8 mouse cellular contexts compared by ENCODE assay signal in genomic region chr2:164856309-164857100, GRCm38 (mm10). TPM values are rescaled to one million over a fixed set of nuclear protein-coding genes. Genes with fewer than 3 reads are reported as not detected.
DNase-seq lines count a peak whose midpoint lies in the region; ATAC-seq lines count a peak whose summit lies in the region.

No protein-coding gene starts in this region.

- 0 out of 2 replicates have a peak, but pooled peaks have one; percentile 26 for ATAC-seq in cerebellum, adult (ENCODE audit: insufficient number of reproducible peaks, low FRiP score, low TSS enrichment)
- ATAC-seq in embryonic facial prominence, embryonic 13.5 days (ENCODE audit: insufficient number of reproducible peaks, insufficient read depth, low FRiP score, low TSS enrichment, low read depth), result no peak
- peak; percentile 56 for ATAC-seq in midbrain, embryonic 11.5 days (ENCODE audit: low FRiP score)
- no peak for ATAC-seq in erythroid progenitor cell, adult 5-6 weeks (replicated peaks; ENCODE audit: low FRiP score, poor library complexity, severe bottlenecking)

- H3K4me2 ChIP-seq in embryonic facial prominence, embryonic 13.5 days, result peak overlapping the region; percentile 96
- H3K4me2 ChIP-seq in midbrain, embryonic 11.5 days, result peak overlapping the region; percentile 82

- peaks cover 37% of the 10 kb centered on the region for H3K4me1 ChIP-seq in embryonic facial prominence, embryonic 13.5 days
- H3K4me1 ChIP-seq in midbrain, embryonic 11.5 days (ENCODE audit: control insufficient read depth, insufficient read depth, low read length), result peaks cover 9% of the 10 kb centered on the region

- peak overlapping the region; percentile 56 for H3K4me3 ChIP-seq in embryonic facial prominence, embryonic 13.5 days
- H3K4me3 ChIP-seq in midbrain, embryonic 11.5 days (ENCODE audit: low read depth, low read length), result peak overlapping the region; percentile 47

- H3K27me3 ChIP-seq in embryonic facial prominence, embryonic 13.5 days, result peaks cover 42% of the 10 kb centered on the region
- H3K27me3 ChIP-seq in midbrain, embryonic 11.5 days (ENCODE audit: control insufficient read depth, insufficient read depth, low read length), result peaks cover 2% of the 10 kb centered on the region; the same call in 1 of the 2 replicates

- no peaks in the 10 kb centered on the region for H3K9me3 ChIP-seq in embryonic facial prominence, embryonic 13.5 days
- H3K9me3 ChIP-seq in midbrain, embryonic 11.5 days (ENCODE audit: control insufficient read depth, low read length), result no peaks in the 10 kb centered on the region

- WGBS in embryonic facial prominence, embryonic 13.5 days, result under 1% methylated on average over 42 of the region's 42 CpGs
- WGBS in midbrain, embryonic 11.5 days, result under 1% methylated on average over 42 of the region's 42 CpGs

- H3K36me3 ChIP-seq in embryonic facial prominence, embryonic 13.5 days, result peaks cover 17% of the 10 kb centered on the region
- no peaks in the 10 kb centered on the region for H3K36me3 ChIP-seq in midbrain, embryonic 11.5 days (ENCODE audit: control insufficient read depth, insufficient read depth, low read length)

- peak overlapping the region; percentile 71 for H3K9ac ChIP-seq in embryonic facial prominence, embryonic 13.5 days
- peak overlapping the region; percentile 55 for H3K9ac ChIP-seq in midbrain, embryonic 11.5 days (ENCODE audit: low read length)

- DNase-seq in cerebellum, postnatal 4 days (ENCODE audit: low spot score in 2 of 2), result no peak
- peak; percentile 45 for DNase-seq in CD4-positive helper T cell, adult 2 months (ENCODE audit: low read depth, low spot score)
- peak; percentile 56 for DNase-seq in induced T-regulatory cell, adult 2 months (ENCODE audit: low read depth)
- no peak for DNase-seq in midbrain, embryonic 11.5 days (ENCODE audit: low spot score, missing footprints)
- DNase-seq in testis, postnatal 14 days (ENCODE audit: low spot score), result no peak

- H3K27ac ChIP-seq in embryonic facial prominence, embryonic 13.5 days, result peak overlapping the region; percentile 88
- H3K27ac ChIP-seq in midbrain, embryonic 11.5 days (ENCODE audit: low read depth, low read length), result no peak overlapping the region; the same call in 1 of the 2 replicates

RNA-seq across cellular contexts. Expression of gene Pltp, which starts 1.0 kb away (rescaled TPM):
- 67.4 and 69.8 TPM in 2 replicates for polyA plus RNA-seq in embryonic facial prominence, embryonic 13.5 days (2015; fragmentation: Nextera tagmentation; extraction: Ambion mirVana)
- polyA plus RNA-seq in midbrain, embryonic 11.5 days (2014; fragmentation: Nextera tagmentation; extraction: Ambion mirVana), result 91.8 and 97.3 TPM in 2 replicates
- total RNA-seq in erythroid progenitor cell, adult 5-6 weeks (2015; ENCODE audit: low replicate concordance), result 1.3 and 5.0 TPM in 2 replicates
- total RNA-seq in erythroid progenitor cell, adult 5-6 weeks (2017; ENCODE audit: low replicate concordance), result 0.23 TPM in 1 of 2 replicates, not detected in the other

RNA-seq across cellular contexts. Expression of gene Pcif1, which starts 22.6 kb away (rescaled TPM):
- polyA plus RNA-seq in embryonic facial prominence, embryonic 13.5 days (2015; fragmentation: Nextera tagmentation; extraction: Ambion mirVana), result 78.4 and 78.8 TPM in 2 replicates
- polyA plus RNA-seq in midbrain, embryonic 11.5 days (2014; fragmentation: Nextera tagmentation; extraction: Ambion mirVana), result 62.0 and 65.7 TPM in 2 replicates
- 57.7 and 71.3 TPM in 2 replicates for total RNA-seq in erythroid progenitor cell, adult 5-6 weeks (2015; ENCODE audit: low replicate concordance)
- 36.3 and 42.7 TPM in 2 replicates for total RNA-seq in erythroid progenitor cell, adult 5-6 weeks (2017; ENCODE audit: low replicate concordance)

RNA-seq across cellular contexts. Expression of gene Neurl2, which starts 23.2 kb away (rescaled TPM):
- polyA plus RNA-seq in embryonic facial prominence, embryonic 13.5 days (2015; fragmentation: Nextera tagmentation; extraction: Ambion mirVana), result 8.4 and 9.0 TPM in 2 replicates
- 3.8 and 4.5 TPM in 2 replicates for polyA plus RNA-seq in midbrain, embryonic 11.5 days (2014; fragmentation: Nextera tagmentation; extraction: Ambion mirVana)
- total RNA-seq in erythroid progenitor cell, adult 5-6 weeks (2015; ENCODE audit: low replicate concordance), result not detected in 2 replicates
- total RNA-seq in erythroid progenitor cell, adult 5-6 weeks (2017; ENCODE audit: low replicate concordance), result 1.2 TPM in 1 of 2 replicates, not detected in the other

RNA-seq across cellular contexts. Expression of gene Ctsa, which starts 23.8 kb away (rescaled TPM):
- 129 and 139 TPM in 2 replicates for polyA plus RNA-seq in embryonic facial prominence, embryonic 13.5 days (2015; fragmentation: Nextera tagmentation; extraction: Ambion mirVana)
- 84.8 and 89.7 TPM in 2 replicates for polyA plus RNA-seq in midbrain, embryonic 11.5 days (2014; fragmentation: Nextera tagmentation; extraction: Ambion mirVana)
- total RNA-seq in erythroid progenitor cell, adult 5-6 weeks (2015; ENCODE audit: low replicate concordance), result 34.0 and 35.3 TPM in 2 replicates
- 38.9 and 43.0 TPM in 2 replicates for total RNA-seq in erythroid progenitor cell, adult 5-6 weeks (2017; ENCODE audit: low replicate concordance)

RNA-seq across cellular contexts. Expression of gene Spata25, which starts 28.2 kb away (rescaled TPM):
- not detected in 2 replicates for polyA plus RNA-seq in embryonic facial prominence, embryonic 13.5 days (2015; fragmentation: Nextera tagmentation; extraction: Ambion mirVana)
- not detected in 2 replicates for polyA plus RNA-seq in midbrain, embryonic 11.5 days (2014; fragmentation: Nextera tagmentation; extraction: Ambion mirVana)
- total RNA-seq in erythroid progenitor cell, adult 5-6 weeks (2015; ENCODE audit: low replicate concordance), result not detected in 2 replicates
- not detected in 2 replicates for total RNA-seq in erythroid progenitor cell, adult 5-6 weeks (2017; ENCODE audit: low replicate concordance)

Comparison
In these comparisons a context has a peak if more than half of its experiments do, and no peak if none do; other contexts are left out.
1. ATAC-seq: peak in cerebellum, adult (single experiment) and midbrain, embryonic 11.5 days (single experiment); none in embryonic facial prominence, embryonic 13.5 days (single experiment) and erythroid progenitor cell, adult 5-6 weeks (single experiment).
2. DNase-seq: peak in CD4-positive helper T cell, adult 2 months (single experiment) and induced T-regulatory cell, adult 2 months (single experiment); none in cerebellum, postnatal 4 days (0 of 2), midbrain, embryonic 11.5 days (single experiment) and testis, postnatal 14 days (single experiment).